Mouse (Mus musculus): ENCODE measurements around the gene Fkbp11. TPM values are rescaled to one million over a fixed set of nuclear protein-coding genes. Genes with fewer than 3 reads are reported as not detected.

Gene Fkbp11
- total RNA-seq, 1 experiment from 2014 or later = 7.7 TPM

GRCm38 (mm10) chr15:98695726-98696125 lies 32.3 kb downstream of the Fkbp11 start:
- peak; percentile 36 for DNase-seq

- peak; percentile 40 for DNase-seq
Measured at GRCm38 (mm10) chr15:98692171-98692715, 35.8 kb downstream of the Fkbp11 start.

- DNase-seq = no peak
Measured at GRCm38 (mm10) chr15:98691486-98692147, 36.4 kb downstream of the Fkbp11 start.

GRCm38 (mm10) chr15:98689682-98690081 lies 38.3 kb downstream of the Fkbp11 start:
- DNase-seq = no peak

- peak; percentile 49 for DNase-seq
Measured at GRCm38 (mm10) chr15:98685926-98686325, 42.1 kb downstream of the Fkbp11 start.

- no peak for DNase-seq
Measured at GRCm38 (mm10) chr15:98683746-98684145, 44.3 kb downstream of the Fkbp11 start.

- no peak for DNase-seq
Measured at GRCm38 (mm10) chr15:98683177-98683576, 44.8 kb downstream of the Fkbp11 start.

GRCm38 (mm10) chr15:98681633-98682032 lies 46.4 kb downstream of the Fkbp11 start:
- no peak for DNase-seq

- no peak for DNase-seq
Measured at GRCm38 (mm10) chr15:98680660-98681059, 47.3 kb downstream of the Fkbp11 start.

GRCm38 (mm10) chr15:98677977-98678376 lies 50.0 kb downstream of the Fkbp11 start:
- DNase-seq = no peak

GRCm38 (mm10) chr15:98676940-98677728 lies 50.9 kb downstream of the Fkbp11 start, which contains the start of gene Rnd1:
TSS of gene Rnd1 (minus strand) at chr15:98677461.
- peak; percentile 87 for DNase-seq

GRCm38 (mm10) chr15:98676471-98676870 lies 51.5 kb downstream of the Fkbp11 start:
- peak; percentile 38 for DNase-seq

GRCm38 (mm10) chr15:98675634-98676250 lies 52.3 kb downstream of the Fkbp11 start:
- DNase-seq = no peak

GRCm38 (mm10) chr15:98674994-98675545 lies 52.9 kb downstream of the Fkbp11 start:
- DNase-seq = no peak

Other genes with a start within 250 kb of the Fkbp11 start
- gene Lalba, start 245.5 kb downstream of the Fkbp11 start, total RNA-seq (2021) = not detected in 2 replicates
- gene Olfr279, start 235.8 kb downstream of the Fkbp11 start, total RNA-seq (2021) = not detected in 2 replicates
- gene Kansl2, start 193.9 kb downstream of the Fkbp11 start, total RNA-seq (2021) = 72.5 and 85.8 TPM in 2 replicates
- gene Ccnt1, start 157.3 kb downstream of the Fkbp11 start, total RNA-seq (2021) = 57.0 and 57.3 TPM in 2 replicates
- 1.1 TPM in 1 of 2 replicates, not detected in the other for gene 4930415O20Rik, start 157.2 kb downstream of the Fkbp11 start, total RNA-seq (2021)
- gene Adcy6, start 118.1 kb downstream of the Fkbp11 start, total RNA-seq (2021) = 73.8 and 86.1 TPM in 2 replicates
- 12.0 and 18.2 TPM in 2 replicates for gene Cacnb3, start 97.4 kb downstream of the Fkbp11 start, total RNA-seq (2021)
- gene Ddx23, start 65.3 kb downstream of the Fkbp11 start, total RNA-seq (2021) = 85.2 and 87.5 TPM in 2 replicates
- 2.1 and 3.6 TPM in 2 replicates for gene Rnd1, start 50.7 kb downstream of the Fkbp11 start, total RNA-seq (2021)
- gene Ccdc65, start 20.0 kb downstream of the Fkbp11 start, total RNA-seq (2021) = 0.96 and 0.98 TPM in 2 replicates
- 98.5 and 104 TPM in 2 replicates for gene Arf3, start 35.0 kb upstream of the Fkbp11 start, total RNA-seq (2021)
- gene Wnt10b, start 50.0 kb upstream of the Fkbp11 start, total RNA-seq (2021) = 0.48 and 0.79 TPM in 2 replicates
- gene Wnt1, start 61.7 kb upstream of the Fkbp11 start, total RNA-seq (2021) = not detected in 2 replicates
- 0.11 TPM in 1 of 2 replicates, not detected in the other for gene Ddn, start 81.3 kb upstream of the Fkbp11 start, total RNA-seq (2021)
- gene Prkag1, start 103.3 kb upstream of the Fkbp11 start, total RNA-seq (2021) = 59.1 and 62.5 TPM in 2 replicates
- 64.0 and 66.6 TPM in 2 replicates for gene Kmt2d, start 143.0 kb upstream of the Fkbp11 start, total RNA-seq (2021)
- gene Rhebl1, start 166.3 kb upstream of the Fkbp11 start, total RNA-seq (2021) = 3.0 and 3.6 TPM in 2 replicates
- gene Dhh, start 170.3 kb upstream of the Fkbp11 start, total RNA-seq (2021) = 1.9 and 3.5 TPM in 2 replicates
- 21.4 and 26.3 TPM in 2 replicates for gene Lmbr1l, start 190.0 kb upstream of the Fkbp11 start, total RNA-seq (2021)
- 337 and 342 TPM in 2 replicates for gene Tuba1b, start 206.4 kb upstream of the Fkbp11 start, total RNA-seq (2021)
- not detected in 2 replicates for gene Gm49450, start 225.4 kb upstream of the Fkbp11 start, total RNA-seq (2021)
- 124 and 185 TPM in 2 replicates for gene Tuba1a, start 225.5 kb upstream of the Fkbp11 start, total RNA-seq (2021)